Mouse (Mus musculus) testis, adult 2 months (tissue): ENCODE measurements around the gene Chchd3.

Experiments used
- CTCF ChIP-seq: fragments of 200-500 bp; IDR thresholded peaks from 2 replicates; pipeline ENCODE4 v1.5.1; 2012; ENCODE audit warnings: low read depth, mild to moderate bottlenecking, inconsistent platforms, low read length, moderate library complexity; ENCODE audit not compliant: control insufficient read depth, insufficient read depth, insufficient replicate concordance
- POLR2A ChIP-seq: fragments of 200-500 bp; IDR thresholded peaks from 2 replicates; pipeline ENCODE4 v1.6.1; 2012; ENCODE audit warnings: low read depth, mild to moderate bottlenecking, inconsistent platforms, low read length, moderate library complexity; ENCODE audit not compliant: control insufficient read depth

- TF ChIP-seq POLR2A: no peak
- no peak for TF ChIP-seq CTCF
These were observed 222.7 kb downstream of the Chchd3 start for GRCm38 (mm10) chr6:32837165-32837938.
